Mouse (Mus musculus): ENCODE results near the gene Ifna16. TPM values are rescaled to one million over a fixed set of nuclear protein-coding genes. Genes with fewer than 3 reads are reported as not detected.

Ifna16 gene
- total RNA-seq (2021) = not detected

GRCm38 (mm10) chr4:88676824-88677223, at the start of gene Ifna16:
Ifna16 (minus strand) TSS chr4:88676924.
- intact Hi-C loops (cut with DNase I) = no loop called here
- no peak for DNase-seq

DNA sequence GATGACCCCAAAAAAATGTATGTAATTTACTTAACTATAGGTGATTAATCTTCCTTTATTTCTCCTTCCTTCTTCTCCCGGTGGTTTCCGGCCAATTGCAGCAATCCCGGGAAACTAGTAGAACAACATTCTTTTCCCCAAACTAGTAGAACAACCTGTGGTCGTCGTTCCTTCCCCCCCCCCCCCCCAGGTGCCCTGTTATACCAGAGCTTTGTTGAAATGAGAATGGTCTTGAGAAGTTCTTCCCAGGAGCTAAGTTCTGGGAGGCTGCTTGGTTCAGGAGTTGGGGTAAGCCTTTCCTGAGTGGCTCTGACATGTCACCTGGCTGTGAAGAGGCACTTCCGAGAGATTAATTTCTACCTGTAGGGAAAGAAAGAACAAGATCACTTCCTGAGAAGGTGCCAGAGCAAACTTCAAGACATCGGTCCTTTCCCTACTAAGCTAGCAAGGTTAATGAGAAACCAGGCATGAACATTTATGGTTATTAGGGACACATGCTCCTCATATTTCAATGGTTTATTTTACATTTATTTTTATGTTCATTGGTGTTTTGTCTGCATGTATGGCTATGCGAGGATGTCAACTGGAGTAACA, 46.9 kb upstream of the Ifna16 start:
- intact Hi-C loops (cut with DNase I) = no loop called here
- no peak for DNase-seq

- peak; percentile 96 for DNase-seq
- intact Hi-C loops (cut with DNase I) = no loop called here
Measured at GRCm38 (mm10) chr4:88721791-88722721, 45.3 kb upstream of the Ifna16 start, which contains the start of the genes Gm26566 and Klhl9. Gm26566 (plus strand) TSS chr4:88721805. Klhl9 (minus strand) TSS chr4:88722465.

GRCm38 (mm10) chr4:88718715-88719114, 42.0 kb upstream of the Ifna16 start:
- no peak for DNase-seq
- intact Hi-C loops (cut with DNase I) = no loop called here

- no peak for DNase-seq
Measured at GRCm38 (mm10) chr4:88715059-88715458, 38.3 kb upstream of the Ifna16 start.

DNA sequence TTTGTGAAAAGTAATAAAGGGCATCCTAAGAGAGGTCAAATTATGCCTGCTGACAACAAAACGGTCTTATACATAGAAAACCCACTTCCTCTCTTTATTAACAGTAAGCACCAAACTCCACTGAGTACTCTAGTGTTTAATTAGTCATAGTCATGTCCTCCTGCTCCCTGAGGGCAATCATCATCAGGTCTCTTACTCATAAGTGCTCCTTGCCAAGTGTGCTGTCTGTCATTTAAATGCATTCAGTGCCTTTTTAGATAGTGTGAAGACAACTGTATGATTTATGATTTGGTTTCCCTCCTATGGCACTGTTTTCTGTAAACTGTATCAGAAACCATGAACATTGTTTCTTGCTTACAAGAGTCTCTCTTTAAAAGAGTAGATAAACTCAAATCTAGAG, 37.6 kb upstream of the Ifna16 start:
- intact Hi-C loops (cut with DNase I) = no loop called here
- no peak for DNase-seq

More at GRCm38 (mm10) chr4:88715059-88715458, 38.3 kb upstream of the Ifna16 start:
- intact Hi-C loops (cut with DNase I) = no loop called here

DNA sequence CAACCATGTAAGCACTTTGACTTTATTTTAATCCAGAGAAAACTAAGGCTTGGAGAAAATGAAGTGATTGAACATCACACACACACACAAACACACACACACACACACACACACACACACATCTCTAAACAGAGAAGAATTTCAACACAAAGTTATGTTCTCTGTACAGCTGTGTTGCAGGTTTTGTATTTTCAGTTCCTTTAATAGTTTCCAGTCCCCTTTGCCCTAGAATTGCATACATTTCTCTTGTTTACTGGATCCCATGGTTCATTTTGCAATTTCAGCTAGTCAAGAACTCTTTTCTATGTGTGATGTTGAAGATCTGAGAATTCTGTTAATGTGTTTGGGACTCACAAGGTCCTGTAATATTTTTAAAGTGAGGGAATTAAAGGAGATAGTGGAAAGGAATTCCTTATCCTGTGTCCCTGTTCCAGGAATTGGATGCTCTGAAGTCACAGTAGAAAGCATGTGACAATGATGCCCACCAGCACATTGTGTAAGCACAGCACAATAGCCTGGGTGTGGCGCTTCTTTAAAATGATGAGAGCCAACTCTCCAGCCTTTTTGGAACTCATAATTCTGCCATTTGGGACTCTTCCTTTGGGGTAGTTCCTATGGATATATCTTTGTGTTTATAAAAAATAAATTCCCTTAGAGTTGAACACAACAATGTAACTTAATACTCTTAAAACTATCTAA, 30.6 kb upstream of the Ifna16 start:
- no peak for DNase-seq
- intact Hi-C loops (cut with DNase I) = no loop called here

- intact Hi-C loops (cut with DNase I) = no loop called here
- DNase-seq = no peak
Measured at GRCm38 (mm10) chr4:88705924-88706323, 29.2 kb upstream of the Ifna16 start.

- DNase-seq = no peak
- intact Hi-C loops (cut with DNase I) = no loop called here
Measured at GRCm38 (mm10) chr4:88699301-88699700, 22.6 kb upstream of the Ifna16 start.

DNA sequence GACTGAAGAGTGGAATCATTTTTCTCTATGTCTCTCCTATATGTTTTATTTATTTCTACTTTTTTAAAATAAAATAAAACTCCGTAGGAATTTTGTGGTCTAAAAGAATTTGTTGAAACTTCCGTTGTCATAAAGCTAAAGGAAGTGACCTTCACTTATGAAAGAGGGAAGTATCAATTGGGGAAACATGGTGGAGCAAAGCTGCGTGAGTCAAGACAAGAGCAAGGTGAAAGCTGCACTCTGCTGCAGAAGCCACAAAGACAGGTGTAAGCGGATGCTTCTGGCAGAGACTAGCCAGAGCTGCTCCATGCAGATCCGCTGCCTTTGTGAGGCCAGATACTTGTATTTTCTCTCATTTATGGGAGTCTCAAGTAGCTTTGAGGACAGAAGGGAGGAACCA, 22.1 kb upstream of the Ifna16 start:
- DNase-seq = no peak
- intact Hi-C loops (cut with DNase I) = no loop called here

GRCm38 (mm10) chr4:88697753-88698152, 21.0 kb upstream of the Ifna16 start:
- no peak for DNase-seq
- intact Hi-C loops (cut with DNase I) = no loop called here

- no peak for DNase-seq
- intact Hi-C loops (cut with DNase I) = no loop called here
Measured at GRCm38 (mm10) chr4:88697108-88697507, 20.4 kb upstream of the Ifna16 start.

DNA sequence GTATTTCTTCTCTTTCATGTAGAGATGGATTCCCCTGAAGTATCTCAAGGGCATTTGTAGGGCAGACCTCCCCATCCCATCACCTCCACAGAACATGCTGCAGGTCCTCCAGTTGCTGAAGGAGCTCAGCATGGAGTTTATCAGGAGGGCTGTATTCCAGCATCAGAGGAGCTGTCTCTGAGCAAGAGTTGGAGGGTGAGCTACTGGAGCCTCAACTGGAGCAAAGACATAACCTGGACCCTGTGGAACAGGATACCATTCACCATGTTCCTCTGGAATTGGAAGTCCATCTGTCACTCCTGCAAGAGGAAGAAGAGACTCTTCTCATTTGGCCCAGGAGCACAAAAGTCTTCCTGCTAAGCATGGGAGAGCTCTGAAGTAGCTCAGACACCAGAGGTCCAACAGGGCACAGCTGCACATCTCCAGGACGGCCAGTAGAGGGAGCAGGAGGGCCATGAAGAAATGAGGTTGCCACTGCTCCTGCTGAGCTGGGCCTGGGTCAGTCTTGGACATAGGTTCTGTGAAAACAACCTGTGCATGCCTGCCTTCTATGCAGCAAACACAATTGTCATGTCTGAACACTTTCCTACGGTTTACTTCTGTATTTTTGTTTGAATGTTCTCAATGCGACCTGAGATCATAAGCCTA, 19.6 kb upstream of the Ifna16 start:
- DNase-seq = peak; percentile 75
- intact Hi-C loops (cut with DNase I) = no loop called here

- intact Hi-C loops (cut with DNase I) = no loop called here
- DNase-seq = no peak
Measured at GRCm38 (mm10) chr4:88693392-88693791, 16.7 kb upstream of the Ifna16 start.

DNA sequence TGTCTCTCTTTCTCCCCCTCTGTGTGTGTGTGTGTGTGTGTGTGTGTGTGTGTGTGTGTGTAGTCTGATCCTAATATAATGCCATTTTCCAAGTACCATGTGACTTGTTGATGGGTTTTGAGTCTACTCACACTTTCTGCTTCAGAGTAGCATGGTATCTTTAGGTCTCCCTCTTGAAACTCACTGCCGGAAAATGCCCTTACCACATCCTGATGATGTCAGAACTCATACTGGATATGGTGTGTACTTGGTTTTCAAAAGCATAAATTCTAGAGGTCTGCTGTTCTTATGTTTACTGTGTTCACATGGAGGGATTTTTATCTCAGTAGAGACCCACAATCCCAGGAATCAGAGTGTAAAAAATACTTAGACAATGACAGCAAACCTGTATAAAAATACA, 15.8 kb upstream of the Ifna16 start:
- DNase-seq = no peak
- intact Hi-C loops (cut with DNase I) = no loop called here

- DNase-seq = no peak
- intact Hi-C loops (cut with DNase I) = no loop called here
Measured at GRCm38 (mm10) chr4:88691259-88691658, 14.5 kb upstream of the Ifna16 start, which contains the start of gene Ifnab. Ifnab (minus strand) TSS chr4:88691359.

DNA sequence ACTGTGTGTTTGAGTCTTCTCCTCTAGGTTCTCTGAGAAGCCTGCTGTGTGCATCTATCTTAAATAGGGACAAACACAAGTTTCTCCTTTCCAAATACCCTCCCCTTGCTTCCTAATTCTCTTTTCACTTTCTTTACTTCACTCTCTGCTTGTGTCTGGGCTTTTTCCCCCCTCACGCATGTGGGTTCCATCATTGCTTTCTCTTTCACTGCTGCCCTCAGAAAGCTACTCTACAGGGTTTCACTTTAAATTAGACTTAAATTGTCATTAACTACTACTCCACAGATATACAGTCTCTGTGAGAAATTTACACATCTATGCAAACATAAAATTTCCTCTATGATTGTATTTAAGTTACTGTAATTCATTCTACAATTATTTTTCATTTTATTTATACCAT, 7.1 kb upstream of the Ifna16 start, which contains the start of gene Ifna2:
Ifna2 (minus strand) TSS at position 101 of the 400 bp plus-strand sequence.
- intact Hi-C loops (cut with DNase I) = no loop called here
- no peak for DNase-seq

DNA sequence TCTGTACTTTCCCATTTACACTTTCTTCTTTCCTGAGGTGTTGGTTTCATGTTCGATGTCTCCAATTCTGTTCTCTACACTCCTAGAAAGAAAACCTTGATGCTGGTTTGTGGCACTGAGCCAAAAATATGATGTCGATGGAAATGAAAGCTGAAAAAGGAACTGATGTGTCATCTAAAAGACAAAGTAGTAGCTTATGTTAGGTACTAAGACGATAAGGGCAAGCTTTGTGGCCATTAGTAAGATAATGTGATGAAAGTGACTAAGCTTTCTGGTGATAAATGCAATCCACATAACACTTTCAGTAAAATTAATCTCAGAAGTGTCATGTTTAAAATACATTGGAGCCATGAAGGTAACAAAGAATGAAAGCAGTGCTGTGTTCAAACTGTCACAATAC, 4.6 kb upstream of the Ifna16 start:
- DNase-seq = no peak
- intact Hi-C loops (cut with DNase I) = no loop called here

GRCm38 (mm10) chr4:88680362-88680761, 3.6 kb upstream of the Ifna16 start:
- no peak for DNase-seq
- intact Hi-C loops (cut with DNase I) = no loop called here

GRCm38 (mm10) chr4:88655461-88655860, 21.3 kb downstream of the Ifna16 start:
- no peak for DNase-seq
- intact Hi-C loops (cut with DNase I) = no loop called here

GRCm38 (mm10) chr4:88653644-88654043, 23.1 kb downstream of the Ifna16 start:
- intact Hi-C loops (cut with DNase I) = no loop called here
- DNase-seq = no peak

All from left cerebral cortex, postnatal 4 days (tissue).